Mouse (Mus musculus) liver, embryonic 14.5 days (tissue): Measurements from ENCODE around the gene Akt3.

Experiments
- CTCF ChIP-seq: IDR thresholded peaks from 2 replicates; pipeline ENCODE4 v1.5.1; 2016; ENCODE audit warnings: antibody characterized with exemption, low read depth, control low read depth
- EP300 ChIP-seq: IDR thresholded peaks from 2 replicates; pipeline ENCODE4 v1.6.1; 2016; ENCODE audit warnings: antibody characterized with exemption, low read depth

DNA sequence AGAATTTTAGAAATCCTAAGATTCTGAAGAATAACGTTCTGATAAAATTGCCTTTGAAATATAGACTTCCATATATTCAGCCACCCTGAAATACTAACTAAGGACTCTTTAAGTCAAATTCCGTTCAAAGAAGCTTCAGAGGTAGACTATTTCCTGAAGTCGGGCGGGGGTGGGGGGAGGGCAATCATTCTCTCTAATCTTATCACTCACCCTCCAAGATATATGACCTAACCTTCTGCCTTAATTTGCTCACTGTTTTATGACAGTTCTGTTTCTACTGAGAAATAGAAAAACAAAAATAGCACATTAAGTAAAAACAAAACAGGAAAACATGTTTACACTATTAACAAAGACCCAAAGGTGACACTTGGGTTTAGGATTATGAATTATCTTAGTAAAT lies 169.0 kb downstream of the Akt3 start:
- TF ChIP-seq CTCF (no peak), EP300 (no peak)
